Mouse (Mus musculus): ENCODE measurements around the gene Ttll12. TPM values are rescaled to one million over a fixed set of nuclear protein-coding genes. Genes with fewer than 3 reads are reported as not detected.

Gene Ttll12
- polyA plus RNA-seq, 1 experiment: 36.8 TPM

DNA sequence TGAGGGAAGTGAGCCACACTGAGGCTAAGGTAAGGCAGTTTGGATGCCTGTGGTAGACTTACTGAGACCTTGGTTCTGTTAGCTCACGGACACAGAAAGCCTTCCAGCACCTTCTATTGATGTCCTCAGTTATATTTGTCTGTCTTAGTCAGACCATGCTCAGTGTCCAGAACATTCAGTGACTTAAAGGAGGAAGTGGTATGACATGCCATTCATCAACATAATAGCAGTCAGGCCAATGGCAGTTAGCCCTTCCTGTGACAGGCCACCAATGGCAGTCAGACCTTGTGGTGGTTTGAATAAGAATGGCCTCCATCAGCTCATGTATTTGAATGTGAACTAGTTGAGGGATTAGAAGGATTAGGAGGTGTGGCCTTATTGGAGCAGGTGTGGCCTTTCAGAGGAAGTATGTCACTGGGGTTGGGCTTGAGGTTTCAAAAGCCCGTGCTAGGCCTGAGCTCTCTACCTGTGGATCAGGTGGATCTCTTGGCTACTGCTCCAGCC is 31.2 kb upstream of the Ttll12 start:
- H3K36me3 ChIP-seq (replicated peaks; ENCODE audit: low read length): no peaks in the 10 kb centered on the region
- H3K4me1 ChIP-seq: peaks cover 21% of the 10 kb centered on the region
- TF ChIP-seq FLI1 (IDR thresholded peaks at IDR 0.05; ENCODE audit: low read length): no peak
- TF ChIP-seq GATA1 (IDR thresholded peaks at IDR 0.05; ENCODE audit: borderline replicate concordance, low read length): no peak
- H3K27me3 ChIP-seq (replicated peaks): peaks cover 26% of the 10 kb centered on the region
- no peak overlapping the region for H3K4me3 ChIP-seq (replicated peaks)
- H3K9me3 ChIP-seq: peaks cover 44% of the 10 kb centered on the region

- Histone ChIP-seq H3K4me3 (replicated peaks) (no peak overlapping the region), H3K4me1 (peaks cover 4% of the 10 kb centered on the region), H3K27me3 (replicated peaks) (peaks cover 76% of the 10 kb centered on the region), H3K9me3 (peaks cover 5% of the 10 kb centered on the region), H3K36me3 (replicated peaks; ENCODE audit: low read length) (no peaks in the 10 kb centered on the region)
- TF ChIP-seq FLI1 (IDR thresholded peaks at IDR 0.05; ENCODE audit: low read length): no peak
- no peak for TF ChIP-seq GATA1 (IDR thresholded peaks at IDR 0.05; ENCODE audit: borderline replicate concordance, low read length)
Observed at GRCm38 (mm10) chr15:83615245-83615644, 20.3 kb upstream of the Ttll12 start.

GRCm38 (mm10) chr15:83607115-83607802 is 12.3 kb upstream of the Ttll12 start:
- H3K27me3 ChIP-seq (replicated peaks): peaks cover 43% of the 10 kb centered on the region
- TF ChIP-seq FLI1 (IDR thresholded peaks at IDR 0.05; ENCODE audit: low read length) (no peak), GATA1 (IDR thresholded peaks at IDR 0.05; ENCODE audit: borderline replicate concordance, low read length) (no peak)
- H3K36me3 ChIP-seq (replicated peaks; ENCODE audit: low read length): no peaks in the 10 kb centered on the region
- H3K4me3 ChIP-seq (replicated peaks): peak overlapping the region; percentile 8
- H3K9me3 ChIP-seq: no peaks in the 10 kb centered on the region
- peaks cover 54% of the 10 kb centered on the region for H3K4me1 ChIP-seq

- H3K4me3 ChIP-seq (replicated peaks): no peak overlapping the region
- no peaks in the 10 kb centered on the region for H3K36me3 ChIP-seq (replicated peaks; ENCODE audit: low read length)
- H3K9me3 ChIP-seq: no peaks in the 10 kb centered on the region
- TF ChIP-seq FLI1 (IDR thresholded peaks at IDR 0.05; ENCODE audit: low read length) (no peak), GATA1 (IDR thresholded peaks at IDR 0.05; ENCODE audit: borderline replicate concordance, low read length) (no peak)
- peaks cover 38% of the 10 kb centered on the region for H3K27me3 ChIP-seq (replicated peaks)
- H3K4me1 ChIP-seq: peaks cover 59% of the 10 kb centered on the region
Observed at GRCm38 (mm10) chr15:83606700-83607099, 11.7 kb upstream of the Ttll12 start.

DNA sequence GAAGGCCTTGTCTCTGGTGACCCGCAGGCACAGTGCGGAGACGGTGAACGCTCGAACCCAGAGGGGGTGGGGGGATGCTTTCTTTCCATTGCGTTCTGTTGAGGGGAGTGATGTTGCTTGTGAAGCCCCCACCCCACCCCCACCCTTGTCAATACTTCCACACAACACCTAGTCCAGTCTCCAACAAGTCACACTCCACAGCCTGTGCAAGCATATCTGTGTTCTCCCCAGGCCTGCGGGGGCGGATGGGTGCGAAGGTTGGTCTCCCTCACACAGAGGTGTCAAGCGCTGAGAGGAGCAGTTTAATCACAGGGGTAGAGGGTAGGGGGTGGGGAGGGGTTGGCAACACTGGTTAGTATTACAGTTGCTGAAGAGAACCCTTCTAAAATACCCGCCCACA is 11.3 kb upstream of the Ttll12 start:
- TF ChIP-seq GATA1 (IDR thresholded peaks at IDR 0.05; ENCODE audit: borderline replicate concordance, low read length) (no peak), FLI1 (IDR thresholded peaks at IDR 0.05; ENCODE audit: low read length) (no peak)
- Histone ChIP-seq H3K36me3 (replicated peaks; ENCODE audit: low read length) (no peaks in the 10 kb centered on the region), H3K9me3 (no peaks in the 10 kb centered on the region), H3K4me1 (peaks cover 61% of the 10 kb centered on the region), H3K27me3 (replicated peaks) (peaks cover 36% of the 10 kb centered on the region), H3K4me3 (replicated peaks) (no peak overlapping the region)

GRCm38 (mm10) chr15:83603426-83603825 is 8.5 kb upstream of the Ttll12 start:
- no peak for TF ChIP-seq FLI1 (IDR thresholded peaks at IDR 0.05; ENCODE audit: low read length)
- no peak for TF ChIP-seq GATA1 (IDR thresholded peaks at IDR 0.05; ENCODE audit: borderline replicate concordance, low read length)
- Histone ChIP-seq H3K4me3 (replicated peaks) (no peak overlapping the region), H3K9me3 (no peaks in the 10 kb centered on the region), H3K36me3 (replicated peaks; ENCODE audit: low read length) (no peaks in the 10 kb centered on the region), H3K4me1 (peaks cover 74% of the 10 kb centered on the region), H3K27me3 (replicated peaks) (peaks cover 17% of the 10 kb centered on the region)

GRCm38 (mm10) chr15:83603046-83603396 is 8.1 kb upstream of the Ttll12 start:
- H3K27me3 ChIP-seq (replicated peaks): peaks cover 13% of the 10 kb centered on the region
- peaks cover 74% of the 10 kb centered on the region for H3K4me1 ChIP-seq
- peak overlapping the region; percentile 82 for H3K4me3 ChIP-seq (replicated peaks)

GRCm38 (mm10) chr15:83602372-83603045 is 7.6 kb upstream of the Ttll12 start:
- H3K4me3 ChIP-seq (replicated peaks): peak overlapping the region; percentile 82
- H3K27me3 ChIP-seq (replicated peaks): peaks cover 8% of the 10 kb centered on the region
- H3K9me3 ChIP-seq: no peaks in the 10 kb centered on the region
- H3K4me1 ChIP-seq: peaks cover 75% of the 10 kb centered on the region
- no peak for TF ChIP-seq GATA1 (IDR thresholded peaks at IDR 0.05; ENCODE audit: borderline replicate concordance, low read length)
- TF ChIP-seq FLI1 (IDR thresholded peaks at IDR 0.05; ENCODE audit: low read length): 0 out of 2 replicates have a peak, but pooled peaks have one; percentile 12
- no peaks in the 10 kb centered on the region for H3K36me3 ChIP-seq (replicated peaks; ENCODE audit: low read length)

More at GRCm38 (mm10) chr15:83603046-83603396, 8.1 kb upstream of the Ttll12 start:
- no peaks in the 10 kb centered on the region for H3K36me3 ChIP-seq (replicated peaks; ENCODE audit: low read length)
- H3K9me3 ChIP-seq: no peaks in the 10 kb centered on the region
- TF ChIP-seq GATA1 (IDR thresholded peaks at IDR 0.05; ENCODE audit: borderline replicate concordance, low read length) (no peak), FLI1 (IDR thresholded peaks at IDR 0.05; ENCODE audit: low read length) (no peak)

GRCm38 (mm10) chr15:83601185-83601584 is 6.2 kb upstream of the Ttll12 start:
- Histone ChIP-seq H3K4me3 (replicated peaks) (peak overlapping the region; percentile 42), H3K9me3 (no peaks in the 10 kb centered on the region), H3K27me3 (replicated peaks) (peaks cover 3% of the 10 kb centered on the region), H3K4me1 (peaks cover 73% of the 10 kb centered on the region), H3K36me3 (replicated peaks; ENCODE audit: low read length) (no peaks in the 10 kb centered on the region)
- TF ChIP-seq FLI1 (IDR thresholded peaks at IDR 0.05; ENCODE audit: low read length) (no peak), GATA1 (IDR thresholded peaks at IDR 0.05; ENCODE audit: borderline replicate concordance, low read length) (no peak)

DNA sequence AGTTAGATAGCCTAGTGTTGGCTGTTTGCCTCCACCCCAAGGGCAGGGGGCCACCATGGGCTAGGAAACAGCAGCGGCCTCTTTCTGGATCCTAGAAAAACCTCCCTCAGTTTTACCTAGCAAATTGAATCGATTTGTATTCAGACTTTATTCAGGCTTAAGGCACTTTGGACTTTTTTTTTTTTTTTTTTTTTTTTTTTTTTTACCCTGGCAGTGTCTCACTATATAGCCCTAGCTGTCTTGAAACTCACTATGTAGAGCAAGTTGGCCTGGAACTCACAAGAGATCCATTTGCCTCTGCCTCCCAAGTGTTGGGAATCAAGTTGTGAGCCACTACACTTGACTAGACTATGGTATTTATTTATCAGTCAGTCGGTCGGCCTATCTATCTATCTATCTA is 1.9 kb upstream of the Ttll12 start:
- H3K4me3 ChIP-seq (replicated peaks): no peak overlapping the region
- peaks cover 83% of the 10 kb centered on the region for H3K4me1 ChIP-seq
- TF ChIP-seq GATA1 (IDR thresholded peaks at IDR 0.05; ENCODE audit: borderline replicate concordance, low read length) (no peak), FLI1 (IDR thresholded peaks at IDR 0.05; ENCODE audit: low read length) (no peak)
- no peaks in the 10 kb centered on the region for H3K27me3 ChIP-seq (replicated peaks)
- H3K36me3 ChIP-seq (replicated peaks; ENCODE audit: low read length): peaks cover 8% of the 10 kb centered on the region
- no peaks in the 10 kb centered on the region for H3K9me3 ChIP-seq

All from megakaryocyte, embryonic 14.5 days (primary cell).